Mouse (Mus musculus): ENCODE results near the gene Olfr657.

Olfr657 gene

DNA sequence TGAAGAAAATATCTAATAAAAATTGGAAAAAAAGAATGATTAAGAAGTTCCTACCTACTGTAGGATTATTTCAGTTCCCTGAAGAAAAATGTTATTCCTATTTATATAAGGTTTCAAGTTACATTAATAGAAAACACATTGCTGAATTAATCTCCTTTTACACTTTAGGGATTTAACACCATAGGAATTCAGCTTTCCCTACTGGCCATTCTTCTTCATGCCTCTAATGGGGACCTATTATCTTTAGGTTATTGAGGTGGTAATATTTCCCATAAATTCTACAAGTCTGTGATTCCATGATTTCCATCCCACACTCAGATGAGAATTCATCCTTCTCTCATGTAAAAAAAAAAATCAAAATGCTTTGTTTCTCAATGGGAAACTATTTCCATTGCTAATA lies at the start of gene Olfr657:
TSS of gene Olfr657 (plus strand) at position 301 of the 400 bp plus-strand sequence.
- no peak for DNase-seq (ENCODE audit: low spot score in 2 of 2)

DNA sequence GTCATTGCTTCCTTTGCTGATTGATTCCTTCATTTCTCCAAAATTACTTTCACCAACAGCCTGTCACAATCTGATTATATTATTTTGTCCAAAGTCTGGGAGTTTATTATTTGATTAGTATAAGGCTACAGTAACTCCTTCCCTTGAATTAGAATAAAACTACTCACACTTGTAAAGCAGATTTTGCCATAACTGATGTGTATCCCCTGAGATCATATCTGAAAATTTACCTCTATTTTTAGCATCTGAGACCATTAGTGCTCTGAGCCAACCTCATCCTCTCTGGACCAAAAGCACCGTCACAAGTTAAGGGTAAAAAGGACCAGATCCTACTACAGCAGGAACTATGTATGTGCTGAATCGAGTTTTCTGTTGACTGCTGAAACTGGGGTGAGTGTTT lies 47.6 kb upstream of the Olfr657 start, which contains the start of gene Olfr653:
TSS of gene Olfr653 (plus strand) at position 301 of the 400 bp plus-strand sequence.
- no peak for DNase-seq (ENCODE audit: low spot score in 2 of 2)

GRCm38 (mm10) chr7:104580846-104581245 lies 43.7 kb upstream of the Olfr657 start:
- no peak for DNase-seq (ENCODE audit: low spot score in 2 of 2)

DNA sequence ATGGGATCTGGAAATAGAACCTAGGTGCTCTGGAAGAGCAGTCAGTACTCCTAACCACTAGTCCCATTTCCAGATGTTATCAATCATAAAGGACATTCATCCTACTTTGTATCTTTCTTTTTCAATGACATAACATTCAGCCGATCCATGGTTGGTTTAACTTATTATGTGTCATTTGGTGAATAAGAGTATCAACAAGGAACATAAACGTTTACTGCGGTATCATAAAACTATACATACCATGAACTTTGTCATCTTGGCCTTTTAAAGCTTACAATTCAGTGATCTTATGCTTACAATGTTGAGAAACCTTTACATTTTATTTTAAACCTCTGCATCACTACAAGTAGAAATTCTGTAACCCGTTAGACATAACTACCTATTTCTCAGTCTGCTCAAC lies 43.2 kb upstream of the Olfr657 start:
- DNase-seq (ENCODE audit: low spot score in 2 of 2) = no peak

- no peak for DNase-seq (ENCODE audit: low spot score in 2 of 2)
These were observed 37.9 kb upstream of the Olfr657 start, which contains the start of gene Olfr654 for GRCm38 (mm10) chr7:104586725-104587124. TSS of gene Olfr654 (plus strand) at chr7:104587025.

- no peak for DNase-seq (ENCODE audit: low spot score in 2 of 2)
These were observed 36.3 kb upstream of the Olfr657 start for GRCm38 (mm10) chr7:104588274-104588673.

DNA sequence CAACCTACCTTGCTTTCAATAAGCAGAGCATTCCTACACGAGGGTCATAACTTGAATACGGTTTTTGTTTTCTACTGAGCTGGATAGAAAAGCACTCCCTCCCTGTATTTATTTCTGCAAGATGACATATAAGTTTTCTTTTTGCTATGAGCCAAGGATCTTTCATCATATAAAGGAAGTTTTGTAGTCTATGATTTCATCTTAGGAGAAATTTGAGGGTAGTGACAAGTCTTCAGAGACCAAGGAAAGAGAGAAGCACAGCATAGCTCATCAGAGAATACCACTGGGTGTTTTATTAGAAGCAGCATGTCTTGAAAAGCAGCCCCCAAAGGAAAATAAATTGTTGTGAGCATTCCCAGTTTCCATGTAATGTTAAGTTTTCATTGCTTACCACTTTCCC lies 22.9 kb upstream of the Olfr657 start, which contains the start of gene Olfr655:
TSS of gene Olfr655 (minus strand) at position 101 of the 400 bp plus-strand sequence.
- DNase-seq (ENCODE audit: low spot score in 2 of 2) = no peak

DNA sequence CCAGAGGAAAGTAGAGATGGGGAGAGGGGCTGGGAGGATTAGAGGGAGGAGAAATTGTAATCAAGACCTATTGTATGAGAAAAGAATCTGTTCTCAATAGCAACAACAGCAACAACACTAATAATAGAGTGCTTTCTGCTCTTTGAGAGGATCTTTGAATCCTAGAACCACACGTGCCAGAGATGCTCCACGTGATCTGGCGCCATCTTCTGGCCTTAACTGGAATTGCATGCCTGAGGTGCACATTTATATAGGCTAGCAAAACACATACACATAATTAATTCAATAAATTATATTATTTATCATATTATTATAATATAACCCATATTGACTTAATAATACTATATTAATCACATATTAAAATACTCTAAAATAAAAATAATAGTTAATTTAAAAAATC lies 21.4 kb upstream of the Olfr657 start:
- DNase-seq (ENCODE audit: low spot score in 2 of 2) = peak; percentile 33 to 41

DNA sequence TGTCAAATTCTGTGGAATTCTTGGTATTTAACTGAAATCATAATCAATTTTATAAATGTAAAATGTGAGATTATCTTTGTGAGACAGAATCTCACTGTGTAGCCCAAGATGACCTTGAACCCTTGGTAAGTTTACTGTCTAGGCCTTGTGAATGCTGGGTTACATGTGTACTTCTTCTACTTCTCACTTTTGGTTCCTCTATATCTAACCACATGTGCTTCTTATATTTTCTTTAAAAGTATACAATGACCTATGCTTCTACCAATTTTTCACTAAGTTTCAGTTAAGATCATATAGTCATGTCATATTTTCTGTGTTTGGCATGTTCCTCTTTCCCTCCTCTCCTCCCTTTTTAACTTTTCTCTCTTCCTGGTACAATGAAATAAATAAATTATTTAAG lies 19.9 kb upstream of the Olfr657 start:
- no peak for DNase-seq (ENCODE audit: low spot score in 2 of 2)

DNA sequence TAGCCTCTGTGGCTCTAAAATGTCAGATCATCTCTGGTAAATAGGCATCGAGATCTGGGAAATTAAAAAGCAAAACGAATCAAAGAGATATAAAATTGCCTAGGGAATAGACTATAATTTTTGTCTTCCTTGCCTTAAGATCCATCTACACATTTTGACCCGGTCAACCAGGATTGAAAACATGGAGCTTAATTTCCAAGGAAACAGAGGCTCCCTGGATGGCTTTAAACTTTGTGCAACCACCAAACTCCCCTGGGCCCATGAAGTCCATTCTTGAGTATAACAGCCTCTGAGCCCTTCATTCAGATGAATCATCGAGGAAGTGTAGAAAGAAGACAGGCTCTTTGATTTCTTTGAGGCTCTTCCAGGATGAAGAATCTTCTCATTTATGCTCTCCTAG lies 10.9 kb upstream of the Olfr657 start, which contains the start of gene Olfr656:
TSS of gene Olfr656 (plus strand) at position 301 of the 400 bp plus-strand sequence.
- DNase-seq (ENCODE audit: low spot score in 2 of 2) = no peak

DNA sequence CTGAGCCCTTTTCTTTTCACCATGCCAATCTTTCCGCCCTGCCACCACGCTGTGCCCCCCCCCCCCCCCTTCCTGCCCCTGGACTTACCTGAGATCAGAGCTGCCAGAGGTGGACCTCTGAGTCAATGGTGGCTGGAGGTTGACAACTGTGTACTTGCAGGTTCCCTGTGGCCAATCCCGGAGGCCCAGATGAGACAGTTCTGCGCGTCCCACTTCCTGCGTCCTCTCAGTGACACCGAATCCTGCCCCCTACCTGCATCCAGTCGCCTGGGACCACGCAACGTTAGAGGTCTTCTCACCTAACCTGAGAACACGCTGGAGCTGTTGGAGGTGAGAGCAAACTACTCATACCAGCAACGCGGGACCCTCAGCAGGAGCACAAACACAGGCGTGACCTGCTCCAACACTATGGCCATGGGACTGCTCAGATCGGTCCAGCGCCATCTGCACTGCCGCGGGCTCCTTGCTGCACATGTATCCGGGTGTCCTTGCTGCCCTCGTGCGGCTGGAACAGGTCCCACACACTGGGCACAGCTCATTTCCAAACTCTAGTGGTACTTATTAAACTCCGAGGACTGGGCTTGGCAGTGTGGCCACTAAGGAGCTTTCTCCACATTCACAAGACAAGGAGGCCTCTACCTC lies 22.4 kb downstream of the Olfr657 start, which contains the start of gene Olfr658:
TSS of gene Olfr658 (minus strand) at position 465 of the 642 bp plus-strand sequence.
- DNase-seq (ENCODE audit: low spot score in 2 of 2) = peak; percentile 26 to 30

DNA sequence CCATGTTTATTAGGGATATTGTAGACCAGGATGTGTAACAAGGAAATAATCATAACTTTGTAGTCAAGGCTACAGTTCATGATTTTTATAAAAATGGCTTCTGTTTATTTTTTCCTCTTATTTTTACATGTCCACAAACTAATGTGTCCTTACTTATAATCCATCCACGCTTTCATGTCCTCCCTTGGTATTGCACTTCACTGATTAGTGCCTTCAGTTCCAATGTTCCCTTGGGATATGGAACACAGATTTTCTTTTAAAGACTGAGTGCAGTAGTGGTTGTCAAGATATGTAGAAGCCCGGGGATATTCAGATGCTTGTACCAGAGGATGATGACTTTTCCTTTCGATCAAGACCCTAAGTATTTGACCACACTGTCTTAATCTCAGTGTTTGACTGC lies 41.9 kb downstream of the Olfr657 start, which contains the start of gene Olfr659:
TSS of gene Olfr659 (plus strand) at position 301 of the 400 bp plus-strand sequence.
- DNase-seq (ENCODE audit: low spot score in 2 of 2) = no peak

DNA sequence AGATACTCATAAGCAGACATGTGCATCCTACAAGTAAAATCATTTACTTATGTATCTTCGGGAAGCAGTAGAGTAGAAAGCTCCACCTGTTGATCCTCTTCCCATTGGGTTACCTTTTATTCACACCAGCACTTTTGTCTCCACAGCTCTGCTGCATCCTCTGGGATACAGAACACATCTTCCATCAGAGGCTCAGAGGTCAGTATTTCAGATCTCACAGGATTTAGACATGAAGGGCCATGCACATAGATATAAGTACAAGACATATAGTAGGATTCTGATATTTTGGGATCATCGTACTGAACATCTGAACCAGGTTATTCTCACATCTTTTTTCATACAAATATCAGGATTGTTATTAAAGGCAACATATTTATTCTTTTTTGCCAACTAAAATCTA lies 61.6 kb downstream of the Olfr657 start, which contains the start of gene Olfr661:
TSS of gene Olfr661 (plus strand) at position 301 of the 400 bp plus-strand sequence.
- DNase-seq (ENCODE audit: low spot score in 2 of 2) = no peak
